Comparison of ENCODE assay signal across 10 mouse cellular contexts in genomic region chr16:33698277-33698790, GRCm38 (mm10). TPM values are rescaled to one million over a fixed set of nuclear protein-coding genes. Genes with fewer than 3 reads are reported as not detected.
DNase-seq lines count a peak whose midpoint lies in the region; ATAC-seq lines count a peak whose summit lies in the region.
"Had no signal": no experiment of that assay in that cellular context is flagged by ENCODE, and none has a peak within 500 bp of the region (broad histone marks: within the 10 kb centered on the region; RNA-seq: fewer than 3 reads in every experiment).

No protein-coding gene starts in this region.

- intact Hi-C loops in heart, postnatal 14 days (cut with DNase I), result no loop called here

- no peak for DNase-seq in heart, postnatal 14 days
- no peak for DNase-seq in neural tube, embryonic 10.5 days (ENCODE audit: extremely low spot score, low spot score)
- DNase-seq in gastrocnemius, adult 8-10 months (ENCODE audit: low spot score in 2 of 2), result no peak
- no peak for DNase-seq in cerebellum, postnatal 4 days (ENCODE audit: low spot score in 2 of 2)
- DNase-seq: kidney, adult 11 months had no signal

- H3K27me3 ChIP-seq in heart, embryonic 11.5 days (ENCODE audit: control insufficient read depth, insufficient read depth, low read length), result no peaks in the 10 kb centered on the region
- no peaks in the 10 kb centered on the region for H3K27me3 ChIP-seq in neural tube, embryonic 13.5 days
- H3K27me3 ChIP-seq in stomach, embryonic 16.5 days (ENCODE audit: control insufficient read depth, insufficient read depth, low read length), result no peaks in the 10 kb centered on the region

- H3K36me3 ChIP-seq in heart, embryonic 11.5 days (ENCODE audit: control insufficient read depth, insufficient read depth, low read length), result 0 out of 2 replicates have a peak, but pooled peaks cover 2% of the 10 kb centered on the region
- H3K36me3 ChIP-seq in neural tube, embryonic 13.5 days, result no peaks in the 10 kb centered on the region
- H3K36me3 ChIP-seq in stomach, embryonic 16.5 days (ENCODE audit: control insufficient read depth, insufficient read depth, low read length), result no peaks in the 10 kb centered on the region

- no peaks in the 10 kb centered on the region for H3K9me3 ChIP-seq in heart, embryonic 11.5 days (replicated peaks; ENCODE audit: control insufficient read depth, low read length)
- no peaks in the 10 kb centered on the region for H3K9me3 ChIP-seq in neural tube, embryonic 13.5 days
- no peaks in the 10 kb centered on the region for H3K9me3 ChIP-seq in stomach, embryonic 16.5 days (replicated peaks; ENCODE audit: control insufficient read depth, low read length)

- H3K4me2 ChIP-seq in heart, embryonic 11.5 days, result no peak overlapping the region
- H3K4me2 ChIP-seq in neural tube, embryonic 13.5 days, result no peak overlapping the region
- H3K4me2 ChIP-seq in stomach, embryonic 16.5 days (ENCODE audit: low read depth, low read length), result no peak overlapping the region

- peak overlapping the region; percentile 46; the same call in 1 of the 2 replicates for H3K27ac ChIP-seq in heart, embryonic 11.5 days (ENCODE audit: low read depth, low read length)
- peak overlapping the region; percentile 14 for H3K27ac ChIP-seq in neural tube, embryonic 13.5 days (replicated peaks)
- H3K27ac ChIP-seq in stomach, embryonic 16.5 days (ENCODE audit: low read length), result peak overlapping the region; percentile 56

- 69% methylated on average over 12 of the region's 12 CpGs for WGBS in heart, embryonic 11.5 days (ENCODE audit: insufficient replicate concordance)
- 76% methylated on average over 12 of the region's 12 CpGs for WGBS in neural tube, embryonic 13.5 days
- 47% methylated on average over 12 of the region's 12 CpGs for WGBS in stomach, embryonic 16.5 days

- H3K4me3 ChIP-seq in heart, embryonic 11.5 days (ENCODE audit: low read depth, low read length), result no peak overlapping the region
- H3K4me3 ChIP-seq in neural tube, embryonic 13.5 days, result no peak overlapping the region
- no peak overlapping the region for H3K4me3 ChIP-seq in stomach, embryonic 16.5 days (replicated peaks; ENCODE audit: low read length)
- H3K4me3 ChIP-seq: myocyte had no signal

- H3K4me1 ChIP-seq in heart, embryonic 11.5 days (ENCODE audit: control insufficient read depth, insufficient read depth, low read length), result peaks cover 28% of the 10 kb centered on the region
- H3K4me1 ChIP-seq in neural tube, embryonic 13.5 days (replicated peaks), result peaks cover 51% of the 10 kb centered on the region
- peaks cover 30% of the 10 kb centered on the region for H3K4me1 ChIP-seq in stomach, embryonic 16.5 days (ENCODE audit: control insufficient read depth, insufficient read depth, low read length)

- ATAC-seq in heart, embryonic 11.5 days (replicated peaks; ENCODE audit: insufficient number of reproducible peaks, low FRiP score, low TSS enrichment), result no peak
- no peak for ATAC-seq in neural tube, embryonic 13.5 days (ENCODE audit: low read depth)
- peak; percentile 92 for ATAC-seq in inflammation-experienced regulatory T-cells, adult 6 months
- no peak; the same call in 1 of the 2 replicates for ATAC-seq in stomach, embryonic 16.5 days (ENCODE audit: insufficient read depth, low FRiP score)

- H3K9ac ChIP-seq in heart, embryonic 11.5 days (ENCODE audit: low read depth, low read length), result 0 out of 2 replicates have a peak overlapping the region, but pooled peaks have one; percentile 10
- H3K9ac ChIP-seq in neural tube, embryonic 13.5 days, result no peak overlapping the region
- H3K9ac ChIP-seq in stomach, embryonic 16.5 days (ENCODE audit: low read length), result 0 out of 2 replicates have a peak overlapping the region, but pooled peaks have one; percentile 49

RNA-seq across cellular contexts. Expression of gene Heg1, which starts 14.2 kb away (rescaled TPM):
- 31.3 and 37.2 TPM in 2 replicates for polyA plus RNA-seq in heart, embryonic 11.5 days (2014; fragmentation: Nextera tagmentation; extraction: Ambion mirVana)
- 100 to 1,000 TPM; 199 to 203 TPM for total RNA-seq in heart, postnatal 14 days (2021)
- 9.6 and 12.6 TPM in 2 replicates for polyA plus RNA-seq in neural tube, embryonic 13.5 days (2015; fragmentation: Nextera tagmentation; extraction: Ambion mirVana)
- 10 to 100 TPM; 28.3 to 33.9 (median 29.1) TPM for polyA plus RNA-seq in inflammation-experienced regulatory T-cells, adult 6 months (2017; shearing (Covaris generic))
- 13.8 and 16.1 TPM in 2 replicates for polyA plus RNA-seq in stomach, embryonic 16.5 days (2015; fragmentation: Nextera tagmentation; extraction: Ambion mirVana)
- total RNA-seq in gastrocnemius, adult 8-10 months (2022), result 10 to 100 TPM; 20.8 to 31.3 (median 24.2) TPM
